Mouse (Mus musculus) liver, embryonic 18 days (tissue): Measurements from ENCODE around the gene Frat2. TPM values are rescaled to one million over a fixed set of nuclear protein-coding genes. Genes with fewer than 3 reads are reported as not detected.

Source experiments
- polyA plus RNA-seq: library from polyadenylated mRNA; depleted of rRNA; stranded (reverse); fragments of >200 nt; gene quantifications from 2 replicates; pipeline ENCODE4 v1.2.3, GENCODE M21; 2012; rRNA removed

Gene Frat2
- polyA plus RNA-seq, result 3.1 and 4.1 TPM in 2 replicates

GRCm38 (mm10) chr19:41847992-41848851 lies at the start of gene Frat2:
Frat2 (minus strand) TSS chr19:41848132.

GRCm38 (mm10) chr19:41895460-41896318 lies 47.8 kb upstream of the Frat2 start, which contains the start of gene Rrp12:
Rrp12 (minus strand) TSS chr19:41896173.

GRCm38 (mm10) chr19:41829381-41830105 lies 18.4 kb downstream of the Frat2 start, which contains the start of gene Frat1:
Frat1 (plus strand) TSS chr19:41829970.

GRCm38 (mm10) chr19:41801742-41802369 lies 46.1 kb downstream of the Frat2 start, which contains the start of gene Arhgap19:
Arhgap19 (minus strand) TSS chr19:41802047.

Other genes starting within 250 kb of the Frat2 start
- 0.38 and 0.41 TPM in 2 replicates for gene Slit1, start 104.5 kb downstream of the Frat2 start, polyA plus RNA-seq
- gene Arhgap19, start 46.1 kb downstream of the Frat2 start, polyA plus RNA-seq, result 13.7 and 15.6 TPM in 2 replicates
- 1.7 and 2.3 TPM in 2 replicates for gene Frat1, start 18.2 kb downstream of the Frat2 start, polyA plus RNA-seq
- gene Rrp12, start 48.0 kb upstream of the Frat2 start, polyA plus RNA-seq, result 3.2 and 3.8 TPM in 2 replicates
- 366 and 408 TPM in 2 replicates for gene Pgam1, start 63.8 kb upstream of the Frat2 start, polyA plus RNA-seq
- 13.8 and 14.0 TPM in 2 replicates for gene Exosc1, start 85.3 kb upstream of the Frat2 start, polyA plus RNA-seq
- 20.9 and 21.9 TPM in 2 replicates for gene Zdhhc16, start 85.3 kb upstream of the Frat2 start, polyA plus RNA-seq
- 18.2 and 22.0 TPM in 2 replicates for gene Mms19, start 133.0 kb upstream of the Frat2 start, polyA plus RNA-seq
- gene Ubtd1, start 133.6 kb upstream of the Frat2 start, polyA plus RNA-seq, result 9.3 TPM in 2 replicates
- gene Ankrd2, start 187.9 kb upstream of the Frat2 start, polyA plus RNA-seq, result 0.05 and 0.06 TPM in 2 replicates
- 73.2 and 87.5 TPM in 2 replicates for gene Hoga1, start 197.5 kb upstream of the Frat2 start, polyA plus RNA-seq
- 1.8 and 2.4 TPM in 2 replicates for gene 4933411K16Rik, start 204.1 kb upstream of the Frat2 start, polyA plus RNA-seq
- gene Morn4, start 238.2 kb upstream of the Frat2 start, polyA plus RNA-seq, result 1.1 TPM in 2 replicates
- gene Pi4k2a, start 242.3 kb upstream of the Frat2 start, polyA plus RNA-seq, result 16.6 and 17.3 TPM in 2 replicates